Mouse (Mus musculus) G1E (cell line): ENCODE data around the gene Ociad2. TPM values are rescaled to one million over a fixed set of nuclear protein-coding genes. Genes with fewer than 3 reads are reported as not detected.

ENCODE experiments used
- ATAC-seq: 2 replicates; pipeline ENCODE4 v1.8.0; 2016; ENCODE audit warnings: mild to moderate bottlenecking; ENCODE audit not compliant: insufficient number of reproducible peaks, poor library complexity, low FRiP score, severe bottlenecking; ENCODE audit errors: extremely low read depth
- DNase-seq: peaks from one replicate; pipeline ENCODE4 v3.0.0; 2012; ENCODE audit warnings: low spot score
- H3K27me3 ChIP-seq: 2 replicates; pipeline ENCODE4 v1.6.1; 2012; ENCODE audit warnings: mild to moderate bottlenecking, low read length, inconsistent platforms; ENCODE audit not compliant: insufficient read depth
- H3K36me3 ChIP-seq: replicated peaks from 2 replicates; pipeline ENCODE3; 2012; ENCODE audit warnings: mild to moderate bottlenecking, inconsistent platforms
- H3K4me1 ChIP-seq: 2 replicates; pipeline ENCODE4 v1.6.1; 2012; ENCODE audit warnings: low read depth, low read length, inconsistent platforms, mixed read lengths; ENCODE audit not compliant: insufficient read depth
- H3K4me3 ChIP-seq: 2 replicates; pipeline ENCODE4 v1.5.1; 2012; ENCODE audit warnings: low read depth, mild to moderate bottlenecking, inconsistent platforms, low read length, moderate library complexity, mixed read lengths
- H3K9me3 ChIP-seq: replicated peaks from 2 replicates; pipeline ENCODE4 v1.6.1; 2012; ENCODE audit warnings: inconsistent platforms
- CTCF ChIP-seq: IDR thresholded peaks from 2 replicates; pipeline ENCODE4 v1.5.1; 2012; ENCODE audit warnings: low read depth, low read length, inconsistent platforms, mixed read lengths
- GATA1 ChIP-seq: IDR thresholded peaks from 2 replicates; pipeline ENCODE4 v1.6.1; 2012; ENCODE audit warnings: borderline replicate concordance, low read length, inconsistent platforms, mixed read lengths
- GATA2 ChIP-seq: IDR thresholded peaks from 2 replicates; pipeline ENCODE4 v1.6.1; 2012; ENCODE audit warnings: low read depth, low read length, inconsistent platforms, borderline replicate concordance
- POLR2AphosphoS5 ChIP-seq: IDR thresholded peaks from 2 replicates; pipeline ENCODE4 v1.6.1; 2012; ENCODE audit warnings: low read depth, low read length, inconsistent platforms; ENCODE audit not compliant: insufficient replicate concordance
- TAL1 ChIP-seq: conservative IDR thresholded peaks from 2 replicates; pipeline ENCODE4 v1.6.1; 2012; ENCODE audit warnings: low read depth, low read length, inconsistent platforms, mixed read lengths
- polyA plus RNA-seq: library from polyadenylated mRNA; stranded (reverse); fragments of >175 nt; gene quantifications from 2 replicates; pipeline ENCODE4 v1.2.3, GENCODE M21; 2012
- total RNA-seq, 2 experiments: library from RNA; stranded (forward) in 1 of 2; stranded (reverse) in 1 of 2; fragments of 200-1000 nt in 1 of 2; fragments of >200 nt in 1 of 2; fragmentation: Nextera tagmentation in 1 of 2; gene quantifications; 2 replicates each; pipeline ENCODE4 v1.2.3; 2014 to 2017

Gene Ociad2
- total and polyA plus RNA-seq, 3 experiments = 1.1 TPM; not detected in 2

GRCm38 (mm10) chr5:73285470-73285978, 55.3 kb downstream of the Ociad2 start:
- no peak for ATAC-seq
- Histone ChIP-seq H3K4me1 (peaks cover 66% of the 10 kb centered on the region), H3K27me3 (no peaks in the 10 kb centered on the region), H3K36me3 (no peaks in the 10 kb centered on the region), H3K9me3 (no peaks in the 10 kb centered on the region), H3K4me3 (no peak overlapping the region)
- no peak for DNase-seq
- TF ChIP-seq GATA1 (no peak), POLR2AphosphoS5 (no peak), TAL1 (no peak), CTCF (no peak), GATA2 (no peak)

- ATAC-seq (no peak), DNase-seq (no peak)
- Histone ChIP-seq H3K4me1 (peaks cover 62% of the 10 kb centered on the region), H3K9me3 (no peaks in the 10 kb centered on the region), H3K36me3 (no peaks in the 10 kb centered on the region), H3K4me3 (no peak overlapping the region), H3K27me3 (no peaks in the 10 kb centered on the region)
- TF ChIP-seq POLR2AphosphoS5 = no peak
- no peak for TF ChIP-seq TAL1
- TF ChIP-seq GATA2 = no peak
These were observed 56.8 kb downstream of the Ociad2 start for GRCm38 (mm10) chr5:73284046-73284445.

GRCm38 (mm10) chr5:73280567-73280850, 60.3 kb downstream of the Ociad2 start:
- Histone ChIP-seq H3K36me3 (no peaks in the 10 kb centered on the region), H3K4me3 (no peak overlapping the region), H3K4me1 (peaks cover 39% of the 10 kb centered on the region), H3K27me3 (peaks cover 3% of the 10 kb centered on the region; the same call in 1 of the 2 replicates), H3K9me3 (no peaks in the 10 kb centered on the region)
- DNase-seq (no peak), ATAC-seq (no peak)
- TF ChIP-seq GATA2 (no peak), GATA1 (no peak), POLR2AphosphoS5 (no peak), TAL1 (no peak), CTCF (no peak)

GRCm38 (mm10) chr5:73279732-73280566, 60.9 kb downstream of the Ociad2 start:
- TF ChIP-seq TAL1 (no peak), GATA1 (no peak), CTCF (no peak), GATA2 (no peak), POLR2AphosphoS5 (no peak)
- no peak for ATAC-seq
- H3K36me3 ChIP-seq = no peaks in the 10 kb centered on the region

GRCm38 (mm10) chr5:73279190-73279589, 61.6 kb downstream of the Ociad2 start:
- H3K4me3 ChIP-seq = no peak overlapping the region
- TF ChIP-seq CTCF = no peak
- no peak for TF ChIP-seq GATA2
- no peak for TF ChIP-seq POLR2AphosphoS5
- TF ChIP-seq GATA1 = no peak
- no peak for TF ChIP-seq TAL1
- ATAC-seq (no peak), DNase-seq (no peak)
- H3K4me1 ChIP-seq = peaks cover 40% of the 10 kb centered on the region
- H3K36me3 ChIP-seq = no peaks in the 10 kb centered on the region
- peaks cover 3% of the 10 kb centered on the region; the same call in 1 of the 2 replicates for H3K27me3 ChIP-seq
- H3K9me3 ChIP-seq = no peaks in the 10 kb centered on the region

More at GRCm38 (mm10) chr5:73279732-73280566, 60.9 kb downstream of the Ociad2 start:
- DNase-seq = no peak
- no peaks in the 10 kb centered on the region for H3K9me3 ChIP-seq
- H3K4me3 ChIP-seq = no peak overlapping the region
- H3K4me1 ChIP-seq = peaks cover 40% of the 10 kb centered on the region
- peaks cover 3% of the 10 kb centered on the region; the same call in 1 of the 2 replicates for H3K27me3 ChIP-seq

DNA sequence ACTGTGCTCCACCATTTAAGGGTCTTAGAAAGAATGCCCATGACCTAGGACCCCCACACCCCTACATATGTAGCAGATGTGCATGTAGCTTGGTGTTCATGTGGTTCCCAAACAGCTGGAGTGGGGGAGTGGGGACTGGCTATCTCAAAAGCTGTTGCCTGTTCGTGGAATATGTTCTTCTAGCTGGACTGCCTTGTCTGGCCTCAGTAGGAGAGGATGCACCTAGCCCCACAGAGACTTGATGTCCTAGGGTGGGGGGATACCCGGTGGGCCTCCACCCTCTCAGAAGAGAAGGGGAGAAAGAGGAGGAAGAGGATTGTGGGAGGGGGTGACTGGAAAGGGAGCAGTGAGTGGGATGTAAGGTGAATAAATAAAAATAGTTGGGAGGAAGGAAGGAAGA, 65.9 kb downstream of the Ociad2 start:
- DNase-seq (no peak), ATAC-seq (no peak)
- TF ChIP-seq GATA1 (no peak), TAL1 (no peak), GATA2 (no peak), POLR2AphosphoS5 (no peak), CTCF (no peak)
- peaks cover 3% of the 10 kb centered on the region; the same call in 1 of the 2 replicates for H3K27me3 ChIP-seq
- no peaks in the 10 kb centered on the region for H3K36me3 ChIP-seq
- peaks cover 66% of the 10 kb centered on the region for H3K4me1 ChIP-seq
- no peak overlapping the region for H3K4me3 ChIP-seq
- H3K9me3 ChIP-seq = no peaks in the 10 kb centered on the region
